Mouse (Mus musculus) liver, adult 2 months (tissue): ENCODE results near the gene Neu1.

ENCODE experiments used
- CTCF ChIP-seq: fragments of 200-500 bp; IDR thresholded peaks from 2 replicates; pipeline ENCODE4 v1.5.1; 2011; ENCODE audit warnings: low read depth, low read length, control low read depth
- POLR2A ChIP-seq: fragments of 200-500 bp; IDR thresholded peaks from 2 replicates; pipeline ENCODE4 v1.6.1; 2011; ENCODE audit warnings: low read length, control low read depth; ENCODE audit not compliant: insufficient read depth; ENCODE audit errors: extremely low read depth

DNA sequence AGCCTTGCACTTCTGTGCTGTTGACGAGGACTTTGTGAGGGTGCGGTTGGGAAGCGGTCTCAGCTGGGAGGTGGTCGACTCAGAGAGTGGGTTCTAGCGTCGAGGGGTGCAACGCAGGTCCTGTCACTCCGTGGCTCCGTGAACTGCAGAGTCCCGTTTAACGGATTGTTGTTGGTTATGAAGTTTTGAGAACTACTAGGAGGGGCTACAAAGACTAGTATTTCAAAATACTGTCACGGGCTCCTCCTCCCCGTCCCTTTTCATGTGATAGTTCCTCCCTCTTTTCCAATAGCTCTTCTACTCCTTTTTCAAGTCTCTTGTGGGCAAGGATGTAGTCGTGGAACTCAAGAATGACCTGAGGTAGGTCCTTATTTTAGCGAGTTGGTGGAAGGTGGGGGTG, 51.3 kb downstream of the Neu1 start:
- no peak for TF ChIP-seq POLR2A
- TF ChIP-seq CTCF = no peak
